Mouse (Mus musculus) megakaryocyte progenitor cell, adult 5-6 weeks (primary cell): Measurements from ENCODE around the gene Map2k4. TPM values are rescaled to one million over a fixed set of nuclear protein-coding genes. Genes with fewer than 3 reads are reported as not detected.
A peak's percentile ranks its signal among the peaks of the same experiment; 100 is the strongest.

ENCODE experiments used
- ATAC-seq: replicated peaks from 2 replicates; pipeline ENCODE4 v1.8.0; 2016; ENCODE audit warnings: mild to moderate bottlenecking, moderate TSS enrichment, inconsistent platforms; ENCODE audit not compliant: poor library complexity
- total RNA-seq, 2 experiments: library from RNA; stranded (forward) in 1 of 2; stranded (reverse) in 1 of 2; fragments of 157-497, 149-512 nt in 1 of 2; fragments of 200-1000 nt in 1 of 2; gene quantifications; 2 replicates each; pipeline versions ENCODE4 v1.2.3 to v1.2.4; 2015 to 2017

The Map2k4 gene
- total RNA-seq (2015) (56.8 and 61.7 TPM in 2 replicates), total RNA-seq (2017) (27.2 and 37.2 TPM in 2 replicates)

DNA sequence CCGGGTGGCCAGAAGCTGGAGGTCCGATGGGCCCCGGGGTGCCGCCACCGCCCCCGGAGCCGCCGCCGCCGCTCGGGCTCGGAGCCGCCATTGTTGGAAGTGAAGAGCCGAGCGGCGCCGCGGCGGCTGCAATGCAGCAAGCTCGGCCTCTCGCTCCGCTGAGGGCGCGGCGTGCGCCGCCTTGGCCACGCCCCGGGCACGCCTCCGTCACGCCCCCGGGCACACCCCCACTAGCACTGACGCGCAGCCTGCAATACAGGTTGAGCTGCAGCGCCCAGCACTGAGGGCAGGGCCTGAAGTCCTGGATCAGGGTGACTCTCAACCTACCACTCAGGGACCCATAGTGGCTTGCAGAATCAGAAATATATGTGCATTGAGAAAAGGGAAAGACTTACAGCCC, at the start of gene Map2k4:
Gene Map2k4, minus strand, starts transcription at position 144 of the 400 bp plus-strand sequence.
- peak; percentile 98 for ATAC-seq

DNA sequence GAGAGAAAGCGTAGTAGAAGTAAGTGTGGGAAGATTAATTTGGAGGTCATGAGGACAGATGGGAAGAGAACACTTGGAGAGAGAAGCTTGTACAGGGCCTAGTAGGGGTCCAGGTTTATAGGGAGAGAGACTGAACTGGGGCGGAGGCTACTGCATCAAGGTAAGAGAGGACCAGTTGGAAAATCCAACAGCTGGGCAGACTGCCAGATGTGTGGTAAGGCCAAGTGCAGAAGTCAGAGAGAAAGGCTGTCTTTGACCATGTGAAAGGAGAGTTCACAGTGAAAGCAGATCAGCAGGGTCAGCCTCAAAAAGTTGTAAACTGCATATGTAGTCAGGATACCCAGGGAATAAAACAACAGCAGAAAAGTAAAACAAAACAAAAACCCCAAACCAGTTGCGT, 36.5 kb upstream of the Map2k4 start:
- no peak for ATAC-seq

DNA sequence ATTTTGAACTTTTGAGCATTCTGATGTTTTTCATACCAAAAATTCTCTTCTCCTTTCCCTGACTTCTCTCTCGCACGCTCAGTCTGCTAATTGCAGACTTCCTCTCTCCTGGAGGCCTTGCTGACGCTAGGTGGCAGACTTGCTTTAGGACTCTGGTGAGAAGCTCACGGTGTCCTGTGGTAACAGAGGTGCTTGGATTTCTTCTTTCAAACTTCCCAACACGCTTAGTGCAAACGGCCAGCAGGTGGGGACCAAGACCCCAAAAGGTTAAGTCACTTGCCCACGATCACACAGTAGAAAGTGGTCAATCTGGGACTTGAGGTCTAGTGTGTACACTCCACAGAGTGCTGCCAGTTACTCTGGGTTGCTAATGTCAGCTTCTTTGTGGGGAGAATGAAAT, 32.8 kb upstream of the Map2k4 start:
- ATAC-seq, result peak; percentile 96

DNA sequence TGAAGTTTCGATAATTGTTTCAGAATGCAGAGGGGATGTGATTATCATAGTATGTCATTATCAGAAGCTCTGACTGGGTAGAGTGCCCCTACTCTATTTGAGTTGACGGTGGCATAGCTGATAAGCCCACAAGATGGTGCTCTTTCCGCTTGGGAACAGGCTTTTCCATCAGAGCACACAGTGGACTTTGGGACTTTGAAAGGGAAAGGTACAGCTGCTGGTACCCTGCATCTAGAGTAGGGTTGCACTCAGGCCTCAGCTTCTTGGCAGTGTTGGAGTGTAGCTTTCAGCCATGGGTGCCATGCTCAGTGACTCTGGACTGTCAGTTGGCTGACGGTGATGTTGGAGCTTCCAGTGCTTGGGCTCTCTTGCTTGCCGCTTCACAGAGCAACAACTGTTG, 32.2 kb upstream of the Map2k4 start:
- ATAC-seq, result 0 out of 2 replicates have a peak, but pooled peaks have one; percentile 28

DNA sequence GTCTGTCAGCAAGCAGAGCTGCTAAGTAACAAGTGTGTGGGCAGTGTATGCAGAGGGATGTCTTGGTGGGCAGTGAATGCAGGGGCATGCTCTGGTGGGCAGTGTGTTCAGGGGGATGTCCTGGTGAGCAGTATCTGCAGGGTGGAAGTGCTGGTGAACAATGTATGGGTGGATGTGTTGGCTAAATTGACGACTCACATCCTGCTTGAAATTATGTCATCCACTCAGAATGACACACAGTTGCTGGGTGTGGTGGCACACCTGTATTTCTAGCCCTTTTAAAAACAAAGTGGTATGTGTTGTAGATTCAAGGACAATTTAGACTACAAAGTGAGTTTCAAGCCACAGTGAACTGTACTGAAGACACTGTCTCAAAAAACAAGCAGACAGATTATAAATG, 30.1 kb upstream of the Map2k4 start:
- no peak for ATAC-seq

DNA sequence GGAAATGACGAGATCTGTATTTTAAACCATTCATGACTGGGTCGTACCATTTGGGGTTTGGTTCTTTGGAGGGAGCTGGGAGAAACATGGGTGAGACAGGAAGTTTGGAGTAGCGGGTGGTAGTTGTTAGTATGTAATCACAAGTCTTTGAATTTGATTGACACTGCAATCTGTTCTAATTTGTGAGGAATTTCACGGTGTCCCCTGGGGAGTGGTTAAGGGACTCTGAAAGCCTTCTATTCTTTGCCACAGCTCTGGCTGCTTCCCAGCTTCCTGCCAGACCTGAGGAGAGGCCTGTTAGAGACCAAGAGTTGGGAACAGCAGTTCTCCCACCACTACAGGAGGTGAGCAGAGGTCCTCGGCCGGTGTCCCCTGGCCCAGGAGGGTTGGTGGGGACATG, 28.1 kb upstream of the Map2k4 start:
- ATAC-seq, result no peak

DNA sequence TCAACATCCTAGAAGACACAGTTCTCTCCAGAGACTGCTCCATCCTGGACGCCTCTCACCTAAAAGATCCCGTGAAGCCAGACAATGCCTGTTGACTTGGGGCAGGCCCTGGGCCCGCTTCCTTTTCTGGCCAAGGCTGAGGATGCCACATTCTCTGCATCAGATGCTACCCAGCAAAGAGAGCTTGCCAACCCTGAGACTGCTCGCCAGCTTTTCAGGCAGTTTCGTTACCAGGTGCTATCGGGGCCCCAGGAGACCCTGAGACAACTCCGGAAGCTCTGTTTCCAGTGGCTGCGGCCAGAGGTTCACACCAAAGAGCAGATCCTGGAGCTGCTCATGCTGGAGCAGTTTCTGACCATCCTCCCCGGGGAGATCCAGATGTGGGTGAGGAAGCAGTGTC, 26.3 kb upstream of the Map2k4 start:
- ATAC-seq, result no peak

DNA sequence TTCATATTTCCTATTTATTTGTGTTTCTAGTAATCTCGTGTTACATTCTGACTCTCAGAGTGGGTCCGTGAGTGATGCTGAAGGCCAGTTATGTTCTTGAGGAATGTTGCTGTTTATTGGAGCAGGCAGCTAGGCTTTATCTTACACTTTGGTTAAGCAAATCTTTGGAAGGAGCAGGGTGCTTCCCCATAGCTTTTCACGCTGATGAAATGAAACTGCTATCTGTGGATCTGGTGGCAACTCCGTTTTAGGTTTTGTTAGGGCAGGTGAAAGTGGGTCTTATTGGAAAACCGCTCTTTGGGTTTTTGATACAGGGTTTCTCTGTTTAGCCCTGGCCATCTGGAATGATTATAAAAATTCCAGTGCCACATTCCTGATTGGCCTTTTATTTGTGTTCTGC, 24.0 kb upstream of the Map2k4 start:
- ATAC-seq, result no peak

DNA sequence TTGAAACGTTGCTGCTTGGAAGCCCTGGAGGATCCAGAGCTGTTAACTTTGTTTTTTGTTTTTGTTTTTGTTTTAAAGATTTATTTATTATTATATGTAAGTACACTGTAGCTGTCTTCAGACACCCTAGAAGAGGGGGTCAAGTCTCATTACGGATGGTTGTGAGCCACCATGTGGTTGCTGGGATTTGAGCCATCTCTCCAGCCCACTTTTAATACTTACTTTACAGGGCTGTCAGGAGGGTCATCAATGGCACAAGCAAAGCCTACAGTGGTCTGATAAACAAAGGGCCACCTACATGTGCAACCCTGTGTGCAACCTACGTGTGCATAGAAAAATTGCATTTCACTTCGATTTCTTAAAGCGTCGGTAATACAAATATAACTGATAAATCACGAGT, 19.5 kb upstream of the Map2k4 start:
- ATAC-seq, result no peak

DNA sequence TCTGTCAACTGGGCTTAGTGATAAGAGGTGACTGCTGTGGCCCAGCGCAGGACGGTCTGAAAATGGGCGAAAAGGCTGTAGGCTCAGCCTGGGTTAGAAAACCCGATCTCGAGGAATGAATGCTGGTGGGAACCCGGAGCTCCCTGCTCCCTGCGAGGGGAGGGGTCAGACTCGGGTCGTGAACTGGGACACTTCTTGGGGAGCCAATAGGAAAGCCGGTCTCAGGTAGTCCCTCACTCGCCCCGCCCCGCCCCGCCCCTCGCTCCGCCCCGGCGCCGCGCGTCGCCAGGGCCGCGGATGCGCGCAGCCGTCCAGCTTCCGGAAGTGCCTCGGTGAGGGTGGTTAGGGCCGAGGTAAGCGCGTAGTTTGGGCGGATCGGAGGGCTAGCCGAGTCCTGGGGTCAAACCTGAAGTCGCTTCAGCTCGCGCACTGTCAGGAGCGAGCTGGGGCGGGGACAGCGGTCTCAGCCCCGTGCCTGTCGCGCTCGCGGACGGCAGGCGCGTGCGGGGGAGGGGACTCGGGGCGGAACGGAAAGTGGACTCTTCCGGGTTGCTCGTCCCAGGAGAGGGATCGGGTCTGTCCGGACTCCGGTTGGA, 18.9 kb upstream of the Map2k4 start, which contains the start of gene Zkscan6:
Gene Zkscan6, plus strand, starts transcription at position 267 of the 596 bp plus-strand sequence.
- peak; percentile 86 for ATAC-seq

DNA sequence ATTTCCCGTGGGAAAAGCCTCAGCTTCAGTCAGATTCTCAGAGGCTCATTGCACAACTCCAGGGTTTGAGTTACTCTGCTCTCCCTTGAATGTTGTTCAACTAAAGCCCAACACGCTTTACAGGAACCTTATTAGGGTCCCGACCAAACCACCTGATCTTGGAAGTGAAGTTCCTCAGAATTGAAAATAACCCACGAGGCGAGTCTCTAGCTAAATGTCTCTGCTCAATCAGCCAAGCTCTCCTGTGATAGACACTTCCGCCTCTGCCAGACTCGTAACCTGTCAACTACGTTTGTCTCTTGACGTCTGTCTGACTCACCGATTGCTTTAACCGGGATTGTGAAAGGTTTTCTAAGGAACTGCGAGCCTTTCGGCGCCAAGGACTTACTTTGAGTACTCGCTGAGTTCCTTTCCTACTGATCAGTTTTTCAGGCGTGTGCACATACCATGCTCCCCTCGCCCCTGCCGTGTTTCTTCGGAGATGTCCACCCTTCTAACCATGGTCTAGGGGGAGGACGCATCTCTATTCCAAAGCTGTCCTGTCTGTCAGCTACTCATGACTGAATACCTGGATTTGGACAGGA, 18.3 kb upstream of the Map2k4 start:
- ATAC-seq, result peak; percentile 72

DNA sequence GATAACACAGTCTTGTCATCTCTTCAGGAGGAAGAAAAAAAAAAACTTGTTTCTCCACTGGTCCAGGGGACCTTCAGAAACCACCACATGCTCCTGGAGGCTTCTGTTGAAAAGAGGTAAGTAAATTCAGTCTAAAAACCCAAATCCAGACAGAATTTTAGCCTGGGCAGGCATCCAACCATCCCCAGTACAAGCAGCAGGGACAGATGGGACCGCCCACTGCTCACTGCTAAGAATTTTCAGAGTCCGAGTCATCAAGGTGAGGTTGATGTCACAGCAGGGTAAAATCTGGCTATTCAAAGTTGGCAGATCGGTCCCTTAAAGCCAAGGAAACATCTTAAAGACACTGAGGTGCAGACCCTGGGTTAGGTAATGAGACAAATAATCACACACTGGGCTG, 13.8 kb upstream of the Map2k4 start:
- no peak for ATAC-seq

DNA sequence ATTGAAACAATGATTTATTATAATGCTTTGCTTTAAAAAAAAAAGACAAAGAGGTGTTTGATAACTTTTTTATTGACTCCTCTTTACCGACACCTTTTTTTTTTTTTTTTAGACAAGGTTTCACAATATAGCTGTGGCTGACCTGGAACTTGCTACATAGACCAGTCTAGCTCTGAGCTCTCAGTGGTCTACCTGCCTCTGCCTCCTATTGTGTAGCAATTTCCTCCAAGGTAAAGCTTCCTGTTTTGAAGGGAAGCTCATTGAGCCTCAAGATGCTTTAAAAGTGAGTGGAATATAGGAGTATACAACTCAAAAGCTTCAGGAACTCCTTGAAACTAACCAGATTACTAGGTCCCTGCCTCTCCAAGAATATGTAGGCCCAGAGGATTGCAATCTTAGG, 7.8 kb upstream of the Map2k4 start:
- ATAC-seq, result peak; percentile 69

DNA sequence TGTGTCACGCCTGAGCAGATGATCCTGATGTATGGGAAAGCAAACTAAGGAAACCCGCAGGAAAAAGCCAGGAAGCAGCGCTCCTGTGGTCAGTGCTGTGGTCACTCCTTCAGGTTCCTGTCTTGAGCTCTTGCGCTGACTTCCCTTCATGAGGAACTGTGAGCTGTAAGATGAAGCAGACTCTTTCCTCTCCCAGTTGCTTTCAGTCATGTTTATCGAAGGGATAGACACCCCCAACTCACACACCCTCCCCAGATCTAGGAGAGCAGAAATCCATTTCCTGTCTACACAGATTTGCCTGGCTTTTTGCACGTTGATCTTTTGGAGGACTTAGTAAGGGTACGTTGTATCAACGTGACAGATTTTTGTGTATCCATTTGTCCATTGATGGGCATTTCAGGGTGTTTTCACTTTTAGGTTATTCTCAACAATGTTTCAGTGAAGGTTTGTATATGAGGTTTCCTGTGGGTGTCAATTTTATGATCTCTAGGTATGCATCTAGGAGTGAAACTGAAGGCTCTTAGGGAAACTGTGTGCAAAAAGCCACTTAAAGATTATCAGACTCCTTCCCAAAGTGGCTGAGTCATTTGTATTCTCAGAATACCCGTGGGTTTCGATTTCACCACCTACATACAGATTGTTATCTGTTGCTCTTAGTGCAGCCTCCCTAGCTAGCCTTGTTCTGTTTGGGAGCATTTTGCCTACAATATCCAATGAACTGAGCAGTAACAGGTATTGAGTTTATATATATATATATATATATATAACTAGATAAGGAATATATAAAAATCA, 6.5 kb upstream of the Map2k4 start:
- peak; percentile 81 for ATAC-seq

DNA sequence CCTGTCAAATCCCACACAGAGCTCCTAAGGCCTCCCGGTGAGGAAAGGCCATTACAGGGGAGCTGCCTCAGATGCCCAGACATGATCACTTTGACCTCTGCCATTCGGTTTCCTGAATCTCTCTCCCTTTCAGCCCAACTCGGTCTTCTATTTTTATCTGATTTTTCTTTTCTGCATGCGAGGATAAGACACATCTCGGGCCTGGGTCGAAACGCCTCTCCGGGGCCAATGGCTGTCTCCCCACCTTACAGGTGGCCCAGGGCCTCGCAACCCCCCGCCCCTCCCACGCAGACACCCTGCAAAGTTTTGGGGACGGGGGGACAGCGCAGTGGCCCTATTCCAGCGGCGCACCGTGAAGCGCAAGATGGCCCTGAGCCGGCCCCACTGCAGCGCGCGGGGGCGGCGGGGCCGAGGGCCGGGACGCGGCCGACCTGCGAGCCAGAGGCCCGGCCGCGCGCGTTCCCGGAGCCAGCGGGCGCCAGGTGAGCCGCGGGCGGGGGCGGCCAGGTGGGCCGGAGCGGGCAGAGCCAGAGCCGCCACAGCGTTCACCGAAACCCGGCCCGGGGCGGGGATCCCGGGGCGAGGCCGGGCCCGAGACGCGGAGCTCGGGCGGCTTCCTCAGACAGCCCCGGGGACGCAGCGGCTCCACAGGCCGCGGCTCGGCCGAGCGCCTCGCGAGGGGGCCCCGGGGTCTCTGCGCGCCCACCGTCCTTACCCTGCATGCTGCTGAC, 511 bp downstream of the Map2k4 start:
- peak; percentile 29 for ATAC-seq

DNA sequence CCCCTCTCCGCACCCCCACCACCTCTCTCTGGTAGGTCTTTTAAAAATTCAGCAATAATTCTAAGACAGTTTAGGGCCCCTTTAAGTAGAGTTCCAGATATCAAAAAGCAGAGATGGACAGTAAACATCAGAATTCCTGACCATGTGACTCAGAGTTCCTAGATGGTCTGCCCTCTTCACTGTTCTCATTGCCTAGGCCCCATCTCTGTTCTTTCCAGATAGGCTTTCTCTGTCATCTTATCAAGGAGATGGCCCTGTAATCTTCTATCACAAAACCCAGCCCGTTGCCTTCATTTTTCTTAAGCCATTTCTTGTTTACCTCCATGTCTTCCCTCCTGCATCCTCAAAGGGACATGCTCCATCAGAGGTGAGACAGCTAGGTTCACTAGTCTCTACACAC, 1.9 kb downstream of the Map2k4 start:
- no peak for ATAC-seq

DNA sequence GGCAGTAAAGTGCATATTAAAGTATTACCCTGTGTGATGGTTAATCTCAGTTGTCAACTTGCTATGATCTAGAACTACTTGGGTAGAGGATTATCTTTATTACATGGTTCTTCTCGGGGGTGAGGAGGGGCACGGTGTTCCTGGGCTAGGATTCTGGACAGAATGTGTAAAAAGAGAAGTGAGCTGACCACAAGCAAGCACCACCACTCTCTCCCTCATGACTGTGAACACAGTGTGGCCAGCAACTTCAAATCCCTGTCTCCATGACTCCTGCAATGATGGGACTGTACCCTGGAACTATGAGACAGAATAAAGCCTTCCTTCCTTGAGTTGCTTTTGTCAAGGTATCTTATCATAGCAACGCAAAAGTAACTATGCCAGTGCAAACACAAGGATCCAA, 6.5 kb downstream of the Map2k4 start:
- ATAC-seq, result peak; percentile 55

DNA sequence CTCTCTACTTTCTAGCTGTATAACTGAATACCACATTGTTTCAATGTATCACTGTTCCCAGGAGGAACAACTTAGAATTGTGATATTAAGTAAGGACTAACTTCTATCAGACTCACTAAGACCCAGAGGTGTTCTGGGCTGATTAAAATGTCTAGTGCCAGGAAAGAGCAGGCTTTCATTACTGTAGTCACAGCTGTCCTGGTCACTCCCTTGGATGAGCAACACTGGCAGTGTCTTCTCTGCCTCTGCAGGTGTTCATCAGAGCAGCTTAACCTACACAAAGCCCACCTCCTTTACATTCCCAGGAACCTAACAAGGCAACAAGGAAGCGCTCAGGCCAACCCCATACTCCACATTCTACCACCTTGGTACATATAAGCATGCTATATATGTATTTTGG, 8.5 kb downstream of the Map2k4 start:
- no peak for ATAC-seq

DNA sequence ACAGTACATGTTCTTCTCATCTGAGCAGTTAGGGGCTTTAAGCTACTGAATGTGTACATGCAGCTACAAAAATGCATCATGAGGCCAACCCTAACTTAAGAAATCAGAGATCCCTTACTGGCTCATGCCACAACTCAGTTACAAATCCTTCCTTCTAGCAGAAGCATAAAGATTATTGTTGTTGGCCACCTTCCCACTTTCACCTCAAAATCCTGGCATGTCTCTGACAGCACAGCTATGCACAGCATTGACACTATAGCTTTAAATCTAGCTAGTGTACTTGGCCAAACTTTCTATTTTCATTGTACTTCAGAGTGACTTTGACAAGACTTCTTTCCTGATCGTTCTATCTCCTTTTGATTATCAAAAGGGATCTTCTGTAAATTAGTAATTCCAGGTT, 9.0 kb downstream of the Map2k4 start:
- no peak for ATAC-seq

DNA sequence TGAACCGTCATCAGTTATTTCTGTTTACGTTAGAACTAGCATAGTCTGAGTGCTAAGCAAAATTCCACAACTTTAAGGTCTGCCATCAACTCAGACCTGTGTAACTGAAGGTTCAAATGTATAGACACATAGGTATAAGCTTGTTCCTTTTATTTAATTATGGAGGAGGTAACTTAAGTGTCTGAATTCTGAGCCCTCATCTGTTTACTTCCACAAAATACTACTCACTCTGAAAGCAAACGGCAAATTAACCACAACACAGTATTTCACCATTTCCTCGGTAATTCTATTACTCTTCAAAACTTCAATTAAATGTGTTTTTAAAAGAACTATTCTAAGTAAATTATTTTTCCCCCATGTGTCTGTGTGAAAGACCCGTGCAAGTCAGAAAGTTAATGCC, 10.3 kb downstream of the Map2k4 start:
- peak; percentile 32 for ATAC-seq

DNA sequence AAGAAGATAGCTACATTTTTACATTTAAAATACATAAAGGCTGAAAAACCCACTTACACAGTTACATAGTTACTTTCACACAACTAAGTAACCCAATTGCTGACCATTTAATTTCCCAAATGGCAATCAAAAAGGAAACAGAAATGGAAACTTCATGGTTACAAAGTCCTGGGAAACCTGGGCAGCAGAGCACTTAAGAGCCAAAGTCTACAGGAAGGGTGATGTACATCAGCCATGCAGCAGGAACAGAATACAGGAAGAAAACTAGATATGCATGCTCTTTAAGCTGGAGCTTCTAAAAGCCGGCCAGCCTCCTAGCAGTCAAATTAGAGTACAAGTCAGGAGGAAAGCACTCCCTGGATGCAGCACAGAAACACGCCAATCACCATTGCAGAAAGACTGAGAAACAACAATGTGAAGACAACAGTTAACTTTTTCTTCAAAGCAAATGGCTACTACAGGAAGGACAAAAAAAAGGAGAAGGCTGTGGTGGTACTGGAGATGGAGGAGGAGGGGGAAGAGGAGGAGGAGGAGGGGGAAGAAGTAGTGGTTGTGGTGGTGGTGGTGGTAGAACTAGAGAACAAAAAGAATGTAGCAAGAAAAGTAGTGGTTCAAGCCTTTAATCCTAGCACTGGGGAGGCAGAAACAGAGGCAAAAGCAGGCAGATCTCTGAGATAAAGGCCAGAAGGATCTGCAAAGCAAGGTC, 11.0 kb downstream of the Map2k4 start:
- peak; percentile 47 for ATAC-seq
